Mouse (Mus musculus) lung, adult 2 months (tissue): ENCODE measurements around the gene Cfap43.

Experiments
- CTCF ChIP-seq: fragments of 200-500 bp; IDR thresholded peaks from 2 replicates; pipeline ENCODE4 v1.5.1; 2011; ENCODE audit warnings: mild to moderate bottlenecking, low read length, control low read depth; ENCODE audit not compliant: insufficient read depth
- POLR2A ChIP-seq: fragments of 200-500 bp; IDR thresholded peaks from 2 replicates; pipeline ENCODE4 v1.6.1; 2011; ENCODE audit warnings: low read depth, mild to moderate bottlenecking, control low read depth, low read length, borderline replicate concordance; ENCODE audit errors: extremely low read depth

DNA sequence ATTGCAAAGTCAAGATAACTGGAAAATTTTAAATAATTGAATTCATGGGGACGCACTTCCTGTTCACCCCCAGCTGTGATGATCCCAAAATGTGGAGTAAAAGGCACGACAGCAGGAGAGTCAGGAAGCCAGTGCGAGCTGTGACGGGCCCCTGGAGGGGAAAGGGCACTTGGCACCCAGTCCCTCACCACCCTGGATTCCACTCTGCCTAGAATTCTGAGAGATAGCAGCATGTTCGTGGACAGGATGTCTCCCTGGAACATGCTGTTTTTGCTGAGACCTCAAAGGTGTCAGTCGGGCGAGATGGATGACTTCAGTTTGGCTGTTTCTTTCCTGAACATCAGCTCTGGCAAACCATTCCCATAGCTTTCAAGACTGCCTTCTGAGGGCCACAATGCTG is 6.7 kb upstream of the Cfap43 start:
- no peak for TF ChIP-seq POLR2A
- no peak for TF ChIP-seq CTCF
